Mouse (Mus musculus): ENCODE results near the gene Ndufs5. TPM values are rescaled to one million over a fixed set of nuclear protein-coding genes. Genes with fewer than 3 reads are reported as not detected.
A peak's percentile ranks its signal among the peaks of the same experiment; 100 is the strongest.

Ndufs5 gene
- polyA plus RNA-seq, 1 experiment from 2014 or later: 344 TPM

- WGBS: 96% methylated on average over 4 of the region's 4 CpGs
Observed at GRCm38 (mm10) chr4:123745221-123745775, 27.3 kb upstream of the Ndufs5 start.

DNA sequence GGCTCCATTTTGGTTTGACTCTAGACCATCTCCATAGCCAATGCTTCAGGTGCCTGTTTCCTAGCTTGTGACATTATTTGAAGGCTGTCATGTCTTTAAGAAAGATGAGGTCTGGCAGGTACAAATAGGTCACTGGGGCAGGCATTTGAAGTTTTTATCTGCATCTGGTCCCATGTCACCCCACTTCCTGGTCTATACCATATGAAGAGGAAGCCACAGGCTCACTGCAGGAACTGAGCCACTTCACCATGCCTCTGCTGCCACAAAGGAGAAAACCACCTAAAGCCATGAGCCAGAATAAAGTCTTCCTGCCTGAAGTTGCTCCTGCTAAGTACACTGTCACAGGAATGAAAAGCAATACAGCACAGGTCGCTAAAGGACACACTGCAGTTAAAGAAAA, 24.9 kb upstream of the Ndufs5 start:
- Histone ChIP-seq H3K4me3 (ENCODE audit: low read depth, low read length) (no peak overlapping the region), H3K27me3 (ENCODE audit: control insufficient read depth, insufficient read depth, low read length) (no peaks in the 10 kb centered on the region), H3K9me3 (ENCODE audit: control insufficient read depth, low read length) (no peaks in the 10 kb centered on the region), H3K4me2 (replicated peaks; ENCODE audit: low read depth, low read length) (no peak overlapping the region), H3K4me1 (replicated peaks; ENCODE audit: control insufficient read depth, insufficient read depth, low read length) (no peaks in the 10 kb centered on the region), H3K27ac (ENCODE audit: low read depth, low read length) (no peak overlapping the region), H3K9ac (ENCODE audit: low read depth, low read length) (no peak overlapping the region), H3K36me3 (ENCODE audit: control insufficient read depth, insufficient read depth, low read length) (peaks cover 7% of the 10 kb centered on the region; the same call in 1 of the 2 replicates)
- no peak for ATAC-seq (ENCODE audit: low FRiP score)
- 75% methylated on average over 1 of the region's 1 CpGs for WGBS
- DNase-seq (ENCODE audit: low spot score): no peak

More at GRCm38 (mm10) chr4:123745221-123745775, 27.3 kb upstream of the Ndufs5 start:
- ATAC-seq (ENCODE audit: low FRiP score) (no peak), DNase-seq (ENCODE audit: low spot score) (no peak)
- 0 out of 2 replicates have a peak, but pooled peaks cover 3% of the 10 kb centered on the region for H3K36me3 ChIP-seq (ENCODE audit: control insufficient read depth, insufficient read depth, low read length)
- H3K4me2 ChIP-seq (replicated peaks; ENCODE audit: low read depth, low read length): no peak overlapping the region
- H3K4me3 ChIP-seq (ENCODE audit: low read depth, low read length): no peak overlapping the region
- H3K27me3 ChIP-seq (ENCODE audit: control insufficient read depth, insufficient read depth, low read length): no peaks in the 10 kb centered on the region
- H3K9ac ChIP-seq (ENCODE audit: low read depth, low read length): no peak overlapping the region
- no peaks in the 10 kb centered on the region for H3K9me3 ChIP-seq (ENCODE audit: control insufficient read depth, low read length)
- no peak overlapping the region for H3K27ac ChIP-seq (ENCODE audit: low read depth, low read length)
- H3K4me1 ChIP-seq (replicated peaks; ENCODE audit: control insufficient read depth, insufficient read depth, low read length): peaks cover 4% of the 10 kb centered on the region; the same call in 1 of the 2 replicates

- no peaks in the 10 kb centered on the region for H3K27me3 ChIP-seq (ENCODE audit: control insufficient read depth, insufficient read depth, low read length)
- H3K9ac ChIP-seq (ENCODE audit: low read depth, low read length): no peak overlapping the region
- no peak overlapping the region for H3K4me2 ChIP-seq (replicated peaks; ENCODE audit: low read depth, low read length)
- no peaks in the 10 kb centered on the region for H3K9me3 ChIP-seq (ENCODE audit: control insufficient read depth, low read length)
- H3K4me3 ChIP-seq (ENCODE audit: low read depth, low read length): no peak overlapping the region
- 96% methylated on average over 4 of the region's 4 CpGs for WGBS
- no peak overlapping the region for H3K27ac ChIP-seq (ENCODE audit: low read depth, low read length)
- peaks cover 9% of the 10 kb centered on the region; the same call in 1 of the 2 replicates for H3K36me3 ChIP-seq (ENCODE audit: control insufficient read depth, insufficient read depth, low read length)
- DNase-seq (ENCODE audit: low spot score) (no peak), ATAC-seq (ENCODE audit: low FRiP score) (no peak)
- no peaks in the 10 kb centered on the region for H3K4me1 ChIP-seq (replicated peaks; ENCODE audit: control insufficient read depth, insufficient read depth, low read length)
Observed at GRCm38 (mm10) chr4:123738708-123739107, 20.7 kb upstream of the Ndufs5 start.

DNA sequence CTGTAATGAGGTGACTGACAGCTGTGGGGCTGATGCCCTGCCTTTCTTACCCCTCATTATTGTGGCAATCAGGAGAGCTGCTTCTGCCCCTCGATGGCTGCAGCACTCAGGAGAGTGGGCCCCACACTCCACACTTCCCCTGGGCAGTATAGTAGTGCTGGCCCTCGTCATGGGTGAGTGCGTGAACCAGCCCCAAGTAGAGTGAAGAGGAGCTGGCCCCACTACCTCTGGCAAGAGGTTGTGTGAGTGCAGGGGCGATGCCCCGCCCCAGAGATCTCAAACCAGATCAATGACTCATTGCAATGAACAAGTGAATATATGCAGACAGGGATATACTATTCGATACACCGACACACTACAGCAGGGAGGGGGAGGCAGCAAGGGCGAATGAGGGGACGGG, 15.5 kb upstream of the Ndufs5 start:
- DNase-seq (ENCODE audit: low spot score) (no peak), ATAC-seq (ENCODE audit: low FRiP score) (no peak)
- 95% methylated on average over 9 of the region's 9 CpGs for WGBS
- H3K4me2 ChIP-seq (replicated peaks; ENCODE audit: low read depth, low read length): no peak overlapping the region
- H3K9me3 ChIP-seq (ENCODE audit: control insufficient read depth, low read length): no peaks in the 10 kb centered on the region
- no peak overlapping the region for H3K4me3 ChIP-seq (ENCODE audit: low read depth, low read length)
- peaks cover 3% of the 10 kb centered on the region; the same call in 1 of the 2 replicates for H3K36me3 ChIP-seq (ENCODE audit: control insufficient read depth, insufficient read depth, low read length)
- no peak overlapping the region for H3K27ac ChIP-seq (ENCODE audit: low read depth, low read length)
- no peak overlapping the region for H3K9ac ChIP-seq (ENCODE audit: low read depth, low read length)
- no peaks in the 10 kb centered on the region for H3K27me3 ChIP-seq (ENCODE audit: control insufficient read depth, insufficient read depth, low read length)
- no peaks in the 10 kb centered on the region for H3K4me1 ChIP-seq (replicated peaks; ENCODE audit: control insufficient read depth, insufficient read depth, low read length)

GRCm38 (mm10) chr4:123732921-123733320, 14.9 kb upstream of the Ndufs5 start:
- no peak overlapping the region for H3K4me3 ChIP-seq (ENCODE audit: low read depth, low read length)
- 75% methylated on average over 2 of the region's 2 CpGs for WGBS
- no peak for ATAC-seq (ENCODE audit: low FRiP score)

DNA sequence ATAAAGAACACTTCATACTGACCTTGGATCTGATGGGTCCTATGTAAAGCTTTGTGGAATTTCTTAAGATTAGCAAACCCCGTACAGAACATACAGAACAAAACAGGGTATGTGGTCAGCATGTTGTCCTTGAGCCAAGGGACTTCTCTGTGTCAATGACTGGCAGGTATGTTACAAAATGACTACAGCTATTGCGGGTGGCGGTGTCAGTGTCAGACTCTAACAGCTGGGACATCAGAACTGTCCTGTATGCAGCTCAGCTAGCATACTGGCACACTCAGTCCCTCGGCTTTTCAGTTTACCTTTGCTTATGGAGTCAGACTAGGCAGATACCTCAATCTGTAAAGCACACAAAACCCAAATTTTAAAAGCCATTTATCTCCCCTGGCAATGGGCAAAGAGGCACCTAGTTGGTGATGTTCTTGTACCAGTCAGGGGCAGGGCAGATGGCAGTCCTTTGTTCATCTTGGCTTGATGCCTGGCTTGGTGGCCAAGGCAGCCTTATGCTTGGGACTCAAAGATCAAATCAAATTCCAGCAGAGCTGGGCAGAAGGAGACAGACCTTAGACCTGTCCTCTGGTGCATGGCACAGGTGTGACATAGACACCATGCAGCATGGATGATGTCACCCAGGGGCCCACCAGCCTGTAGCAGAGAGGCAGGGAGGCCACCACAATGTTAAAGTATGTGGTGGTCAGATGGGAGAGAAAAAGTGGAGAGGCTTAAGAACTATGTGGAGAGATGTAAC, 14.3 kb upstream of the Ndufs5 start:
- Histone ChIP-seq H3K4me2 (replicated peaks; ENCODE audit: low read depth, low read length) (no peak overlapping the region), H3K27ac (ENCODE audit: low read depth, low read length) (no peak overlapping the region)

More at GRCm38 (mm10) chr4:123732921-123733320, 14.9 kb upstream of the Ndufs5 start:
- no peak overlapping the region for H3K9ac ChIP-seq (ENCODE audit: low read depth, low read length)
- no peak overlapping the region for H3K4me2 ChIP-seq (replicated peaks; ENCODE audit: low read depth, low read length)
- no peaks in the 10 kb centered on the region for H3K4me1 ChIP-seq (replicated peaks; ENCODE audit: control insufficient read depth, insufficient read depth, low read length)
- H3K27ac ChIP-seq (ENCODE audit: low read depth, low read length): no peak overlapping the region
- H3K27me3 ChIP-seq (ENCODE audit: control insufficient read depth, insufficient read depth, low read length): no peaks in the 10 kb centered on the region
- DNase-seq (ENCODE audit: low spot score): no peak
- 0 out of 2 replicates have a peak, but pooled peaks cover 2% of the 10 kb centered on the region for H3K36me3 ChIP-seq (ENCODE audit: control insufficient read depth, insufficient read depth, low read length)
- H3K9me3 ChIP-seq (ENCODE audit: control insufficient read depth, low read length): no peaks in the 10 kb centered on the region

GRCm38 (mm10) chr4:123721761-123722160, 3.8 kb upstream of the Ndufs5 start:
- Histone ChIP-seq H3K9me3 (ENCODE audit: control insufficient read depth, low read length) (no peaks in the 10 kb centered on the region), H3K4me3 (ENCODE audit: low read depth, low read length) (no peak overlapping the region), H3K36me3 (ENCODE audit: control insufficient read depth, insufficient read depth, low read length) (no peaks in the 10 kb centered on the region), H3K4me1 (replicated peaks; ENCODE audit: control insufficient read depth, insufficient read depth, low read length) (no peaks in the 10 kb centered on the region; the same call in 1 of the 2 replicates), H3K27me3 (ENCODE audit: control insufficient read depth, insufficient read depth, low read length) (no peaks in the 10 kb centered on the region), H3K4me2 (replicated peaks; ENCODE audit: low read depth, low read length) (no peak overlapping the region), H3K9ac (ENCODE audit: low read depth, low read length) (no peak overlapping the region), H3K27ac (ENCODE audit: low read depth, low read length) (no peak overlapping the region)
- DNase-seq (ENCODE audit: low spot score) (no peak), ATAC-seq (ENCODE audit: low FRiP score) (no peak)
- WGBS: 83% methylated on average over 4 of the region's 4 CpGs

More for the DNA sequence above, 14.3 kb upstream of the Ndufs5 start:
- Histone ChIP-seq H3K9me3 (ENCODE audit: control insufficient read depth, low read length) (no peaks in the 10 kb centered on the region), H3K36me3 (ENCODE audit: control insufficient read depth, insufficient read depth, low read length) (0 out of 2 replicates have a peak, but pooled peaks cover 2% of the 10 kb centered on the region), H3K4me1 (replicated peaks; ENCODE audit: control insufficient read depth, insufficient read depth, low read length) (no peaks in the 10 kb centered on the region), H3K9ac (ENCODE audit: low read depth, low read length) (no peak overlapping the region), H3K4me3 (ENCODE audit: low read depth, low read length) (no peak overlapping the region), H3K27me3 (ENCODE audit: control insufficient read depth, insufficient read depth, low read length) (no peaks in the 10 kb centered on the region)
- ATAC-seq (ENCODE audit: low FRiP score) (no peak), DNase-seq (ENCODE audit: low spot score) (no peak)
- 93% methylated on average over 4 of the region's 4 CpGs for WGBS

- Histone ChIP-seq H3K4me2 (replicated peaks; ENCODE audit: low read depth, low read length) (peak overlapping the region; percentile 66), H3K9me3 (ENCODE audit: control insufficient read depth, low read length) (no peaks in the 10 kb centered on the region), H3K4me3 (ENCODE audit: low read depth, low read length) (peak overlapping the region; percentile 83), H3K9ac (ENCODE audit: low read depth, low read length) (peak overlapping the region; percentile 55), H3K4me1 (replicated peaks; ENCODE audit: control insufficient read depth, insufficient read depth, low read length) (no peaks in the 10 kb centered on the region; the same call in 1 of the 2 replicates), H3K36me3 (ENCODE audit: control insufficient read depth, insufficient read depth, low read length) (no peaks in the 10 kb centered on the region), H3K27me3 (ENCODE audit: control insufficient read depth, insufficient read depth, low read length) (no peaks in the 10 kb centered on the region), H3K27ac (ENCODE audit: low read depth, low read length) (no peak overlapping the region)
- ATAC-seq (ENCODE audit: low FRiP score) (peak; percentile 52; the same call in 1 of the 2 replicates), DNase-seq (ENCODE audit: low spot score) (no peak)
- WGBS: 32% methylated on average over 7 of the region's 7 CpGs
Observed at GRCm38 (mm10) chr4:123718434-123718780, 405 bp upstream of the Ndufs5 start.

DNA sequence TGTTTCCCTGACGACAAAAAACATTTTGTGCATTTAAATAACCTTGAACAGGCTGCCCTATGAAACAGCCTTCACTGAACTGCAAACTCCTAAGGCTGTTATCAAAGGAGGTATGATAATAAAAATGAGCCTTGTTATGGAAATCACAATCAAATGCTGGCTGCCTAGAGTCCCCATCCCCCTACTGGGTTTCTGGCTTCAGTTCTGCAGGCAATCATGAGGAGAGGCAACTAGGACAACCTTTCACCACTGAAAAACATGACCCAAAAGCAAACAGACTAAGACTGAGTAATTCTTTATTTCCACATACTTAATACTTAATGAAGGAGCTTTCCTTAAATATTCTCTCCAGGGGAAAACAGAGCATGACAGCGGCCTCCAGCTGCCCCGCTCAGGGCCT, 5.6 kb downstream of the Ndufs5 start:
- H3K36me3 ChIP-seq (ENCODE audit: control insufficient read depth, insufficient read depth, low read length): no peaks in the 10 kb centered on the region

More for the DNA sequence above, 5.6 kb downstream of the Ndufs5 start:
- 94% methylated on average over 1 of the region's 3 CpGs for WGBS
- ATAC-seq (ENCODE audit: low FRiP score) (no peak), DNase-seq (ENCODE audit: low spot score) (no peak)
- H3K27ac ChIP-seq (ENCODE audit: low read depth, low read length): no peak overlapping the region
- H3K4me2 ChIP-seq (replicated peaks; ENCODE audit: low read depth, low read length): no peak overlapping the region
- no peaks in the 10 kb centered on the region for H3K9me3 ChIP-seq (ENCODE audit: control insufficient read depth, low read length)
- no peak overlapping the region for H3K4me3 ChIP-seq (ENCODE audit: low read depth, low read length)
- no peaks in the 10 kb centered on the region for H3K27me3 ChIP-seq (ENCODE audit: control insufficient read depth, insufficient read depth, low read length)
- no peaks in the 10 kb centered on the region; the same call in 1 of the 2 replicates for H3K4me1 ChIP-seq (replicated peaks; ENCODE audit: control insufficient read depth, insufficient read depth, low read length)
- H3K9ac ChIP-seq (ENCODE audit: low read depth, low read length): no peak overlapping the region

Data from hindbrain, embryonic 11.5 days (tissue).